Mouse (Mus musculus): ENCODE data around the gene Twf2. TPM values are rescaled to one million over a fixed set of nuclear protein-coding genes. Genes with fewer than 3 reads are reported as not detected.

Twf2 gene
- total RNA-seq, 2 experiments from 2014 or later: 34.4 to 38.2 TPM

Small RNA genes lying within 50 kb of the gene (microRNA-seq; reads per million reads assigned to microRNA genes)
- gene Mir135a-1 (211 reads per million, percentile 59 among the genes with 10 or more reads in this experiment), gene Mirlet7g (84,586 reads per million, percentile 100 among the genes with 10 or more reads in this experiment)

Other genes starting within 250 kb of the Twf2 start
- gene Col6a5, start 242.5 kb upstream of the Twf2 start, total RNA-seq (2021): 1 to 10 TPM; 1.8 to 2.9 TPM
- gene Col6a4, start 106.3 kb upstream of the Twf2 start, total RNA-seq (2021): 1 to 10 TPM; 2.0 to 3.1 TPM
- 1 to 10 TPM; 2.7 to 3.5 TPM for gene Glyctk, start 45.0 kb upstream of the Twf2 start, total RNA-seq (2021)
- 100 to 1,000 TPM; 168 to 170 TPM for gene Wdr82, start 32.2 kb upstream of the Twf2 start, total RNA-seq (2021)
- 10 to 100 TPM; 16.1 to 18.7 TPM for gene Ppm1m, start 3.4 kb upstream of the Twf2 start, total RNA-seq (2021)
- gene Tlr9, start 19.5 kb downstream of the Twf2 start, total RNA-seq (2021): under 1 TPM; 0.46 to 0.48 TPM
- 10 to 100 TPM; 97.5 to 99.8 TPM for gene Alas1, start 45.5 kb downstream of the Twf2 start, total RNA-seq (2021)
- 10 to 100 TPM; 11.0 to 11.9 TPM for gene Poc1a, start 78.0 kb downstream of the Twf2 start, total RNA-seq (2021)
- 10 to 100 TPM; 54.3 to 54.4 TPM for gene Dusp7, start 165.5 kb downstream of the Twf2 start, total RNA-seq (2021)
- 100 to 1,000 TPM; 480 to 518 TPM for gene Rpl29, start 226.3 kb downstream of the Twf2 start, total RNA-seq (2021)
- gene Acy1, start 235.2 kb downstream of the Twf2 start, total RNA-seq (2021): 10 to 100 TPM; 14.3 to 19.0 TPM
- 10 to 100 TPM; 13.3 to 13.8 TPM for gene Abhd14b, start 244.4 kb downstream of the Twf2 start, total RNA-seq (2021)
- gene Abhd14a, start 244.6 kb downstream of the Twf2 start, total RNA-seq (2021): 10 to 100 TPM; 70.1 to 71.4 TPM